Mouse (Mus musculus): ENCODE results near the gene Fignl1. TPM values are rescaled to one million over a fixed set of nuclear protein-coding genes. Genes with fewer than 3 reads are reported as not detected.
A peak's percentile ranks its signal among the peaks of the same experiment; 100 is the strongest.

Fignl1 gene
- 18.9 and 29.3 TPM in 2 replicates for polyA plus RNA-seq (2012; rRNA removed)

- H3K27ac ChIP-seq (ENCODE audit: control insufficient read depth, insufficient read depth, low read length): peak within 1 kb of the TSS; percentile 52
- H3K4me1 ChIP-seq (replicated peaks; ENCODE audit: control insufficient read depth, insufficient read depth, low read length): 0 out of 2 replicates have a peak, but pooled peaks cover 2% of the 10 kb centered on the region
- no peaks in the 10 kb centered on the region for H3K36me3 ChIP-seq (ENCODE audit: control insufficient read depth, insufficient read depth, low read length)
- no peaks in the 10 kb centered on the region for H3K27me3 ChIP-seq (ENCODE audit: control insufficient read depth, insufficient read depth, low read length)
- peak; percentile 97 for DNase-seq
- H3K4me3 ChIP-seq (ENCODE audit: control insufficient read depth, insufficient read depth, low read length): peak within 1 kb of the TSS; percentile 66
- under 1% methylated on average over 53 of the region's 53 CpGs for WGBS
- TF ChIP-seq CTCF (IDR thresholded peaks at IDR 0.05; ENCODE audit: borderline replicate concordance, control insufficient read depth, extremely low read depth, insufficient read depth, low read length, poor library complexity) (0 out of 2 replicates have a peak, but pooled peaks have one; percentile 78), POLR2A (IDR thresholded peaks at IDR 0.05; ENCODE audit: control insufficient read depth, extremely low read depth, insufficient read depth, low read length, poor library complexity) (peak; percentile 84)
These were observed at the start of gene Fignl1 for GRCm38 (mm10) chr11:11808820-11809403. TSS of gene Fignl1 (minus strand) at chr11:11808962.

GRCm38 (mm10) chr11:11856959-11857358 lies 48.2 kb upstream of the Fignl1 start:
- no peak for DNase-seq
- Histone ChIP-seq H3K4me3 (ENCODE audit: control insufficient read depth, insufficient read depth, low read length) (no peak overlapping the region), H3K27ac (ENCODE audit: control insufficient read depth, insufficient read depth, low read length) (no peak overlapping the region), H3K4me1 (replicated peaks; ENCODE audit: control insufficient read depth, insufficient read depth, low read length) (no peaks in the 10 kb centered on the region; the same call in 1 of the 2 replicates), H3K27me3 (ENCODE audit: control insufficient read depth, insufficient read depth, low read length) (no peaks in the 10 kb centered on the region), H3K36me3 (ENCODE audit: control insufficient read depth, insufficient read depth, low read length) (no peaks in the 10 kb centered on the region)
- TF ChIP-seq POLR2A (IDR thresholded peaks at IDR 0.05; ENCODE audit: control insufficient read depth, extremely low read depth, insufficient read depth, low read length, poor library complexity): no peak
- TF ChIP-seq CTCF (IDR thresholded peaks at IDR 0.05; ENCODE audit: borderline replicate concordance, control insufficient read depth, extremely low read depth, insufficient read depth, low read length, poor library complexity): no peak
- 94% methylated on average over 3 of the region's 3 CpGs for WGBS

GRCm38 (mm10) chr11:11855685-11856131 lies 46.9 kb upstream of the Fignl1 start:
- no peaks in the 10 kb centered on the region; the same call in 1 of the 2 replicates for H3K4me1 ChIP-seq (replicated peaks; ENCODE audit: control insufficient read depth, insufficient read depth, low read length)
- no peak overlapping the region for H3K4me3 ChIP-seq (ENCODE audit: control insufficient read depth, insufficient read depth, low read length)
- TF ChIP-seq POLR2A (IDR thresholded peaks at IDR 0.05; ENCODE audit: control insufficient read depth, extremely low read depth, insufficient read depth, low read length, poor library complexity) (no peak), CTCF (IDR thresholded peaks at IDR 0.05; ENCODE audit: borderline replicate concordance, control insufficient read depth, extremely low read depth, insufficient read depth, low read length, poor library complexity) (no peak)
- WGBS: 96% methylated on average over 11 of the region's 11 CpGs
- no peak overlapping the region for H3K27ac ChIP-seq (ENCODE audit: control insufficient read depth, insufficient read depth, low read length)
- no peak for DNase-seq
- H3K36me3 ChIP-seq (ENCODE audit: control insufficient read depth, insufficient read depth, low read length): no peaks in the 10 kb centered on the region
- no peaks in the 10 kb centered on the region for H3K27me3 ChIP-seq (ENCODE audit: control insufficient read depth, insufficient read depth, low read length)

- no peaks in the 10 kb centered on the region for H3K36me3 ChIP-seq (ENCODE audit: control insufficient read depth, insufficient read depth, low read length)
- no peaks in the 10 kb centered on the region; the same call in 1 of the 2 replicates for H3K4me1 ChIP-seq (replicated peaks; ENCODE audit: control insufficient read depth, insufficient read depth, low read length)
- TF ChIP-seq POLR2A (IDR thresholded peaks at IDR 0.05; ENCODE audit: control insufficient read depth, extremely low read depth, insufficient read depth, low read length, poor library complexity) (no peak), CTCF (IDR thresholded peaks at IDR 0.05; ENCODE audit: borderline replicate concordance, control insufficient read depth, extremely low read depth, insufficient read depth, low read length, poor library complexity) (no peak)
- no peak for DNase-seq
- no peaks in the 10 kb centered on the region for H3K27me3 ChIP-seq (ENCODE audit: control insufficient read depth, insufficient read depth, low read length)
- WGBS: 85% methylated on average over 6 of the region's 6 CpGs
- no peak overlapping the region for H3K27ac ChIP-seq (ENCODE audit: control insufficient read depth, insufficient read depth, low read length)
- H3K4me3 ChIP-seq (ENCODE audit: control insufficient read depth, insufficient read depth, low read length): no peak overlapping the region
These were observed 46.4 kb upstream of the Fignl1 start for GRCm38 (mm10) chr11:11855061-11855672.

GRCm38 (mm10) chr11:11853731-11854461 lies 45.1 kb upstream of the Fignl1 start:
- DNase-seq: no peak
- Histone ChIP-seq H3K27ac (ENCODE audit: control insufficient read depth, insufficient read depth, low read length) (no peak overlapping the region), H3K4me1 (replicated peaks; ENCODE audit: control insufficient read depth, insufficient read depth, low read length) (no peaks in the 10 kb centered on the region; the same call in 1 of the 2 replicates), H3K27me3 (ENCODE audit: control insufficient read depth, insufficient read depth, low read length) (no peaks in the 10 kb centered on the region), H3K36me3 (ENCODE audit: control insufficient read depth, insufficient read depth, low read length) (no peaks in the 10 kb centered on the region), H3K4me3 (ENCODE audit: control insufficient read depth, insufficient read depth, low read length) (no peak overlapping the region)
- TF ChIP-seq POLR2A (IDR thresholded peaks at IDR 0.05; ENCODE audit: control insufficient read depth, extremely low read depth, insufficient read depth, low read length, poor library complexity) (no peak), CTCF (IDR thresholded peaks at IDR 0.05; ENCODE audit: borderline replicate concordance, control insufficient read depth, extremely low read depth, insufficient read depth, low read length, poor library complexity) (no peak)
- WGBS: 60% methylated on average over 4 of the region's 4 CpGs

- no peak for DNase-seq
- Histone ChIP-seq H3K36me3 (ENCODE audit: control insufficient read depth, insufficient read depth, low read length) (no peaks in the 10 kb centered on the region), H3K4me3 (ENCODE audit: control insufficient read depth, insufficient read depth, low read length) (no peak overlapping the region), H3K27me3 (ENCODE audit: control insufficient read depth, insufficient read depth, low read length) (no peaks in the 10 kb centered on the region), H3K4me1 (replicated peaks; ENCODE audit: control insufficient read depth, insufficient read depth, low read length) (no peaks in the 10 kb centered on the region; the same call in 1 of the 2 replicates), H3K27ac (ENCODE audit: control insufficient read depth, insufficient read depth, low read length) (no peak overlapping the region)
- TF ChIP-seq POLR2A (IDR thresholded peaks at IDR 0.05; ENCODE audit: control insufficient read depth, extremely low read depth, insufficient read depth, low read length, poor library complexity) (no peak), CTCF (IDR thresholded peaks at IDR 0.05; ENCODE audit: borderline replicate concordance, control insufficient read depth, extremely low read depth, insufficient read depth, low read length, poor library complexity) (no peak)
- WGBS: 96% methylated on average over 6 of the region's 6 CpGs
These were observed 43.3 kb upstream of the Fignl1 start for GRCm38 (mm10) chr11:11851957-11852505.

Measured in thymus, adult 2 months (tissue).